Mouse (Mus musculus) kidney, postnatal 0 days (tissue): Measurements from ENCODE around the gene Slc45a3. TPM values are rescaled to one million over a fixed set of nuclear protein-coding genes. Genes with fewer than 3 reads are reported as not detected.
A peak's percentile ranks its signal among the peaks of the same experiment; 100 is the strongest.

ENCODE experiments used
- ATAC-seq: fragments of 200-750 bp; cut with Nextera tagmentation; replicated peaks from 2 replicates; pipeline ENCODE4 v1.8.0; 2017; ENCODE audit warnings: low read depth, moderate number of reproducible peaks, moderate TSS enrichment, moderate library complexity; ENCODE audit not compliant: low FRiP score
- DNase-seq: peaks from one replicate; pipeline ENCODE4 v3.0.0-alpha.2; 2016; ENCODE audit warnings: low spot score
- H3K27ac ChIP-seq: fragments of 300-500 bp; sonication (generic); 2 replicates; pipeline ENCODE4 v1.5.1; 2014; ENCODE audit warnings: mild to moderate bottlenecking
- H3K27me3 ChIP-seq: fragments of 300-500 bp; sonication (generic); 2 replicates; pipeline ENCODE4 v1.6.1; 2014; ENCODE audit warnings: low read length, mixed read lengths; ENCODE audit not compliant: insufficient read depth
- H3K36me3 ChIP-seq: fragments of 300-500 bp; sonication (generic); 2 replicates; pipeline ENCODE4 v1.6.1; 2014; ENCODE audit warnings: low read length, mixed read lengths; ENCODE audit not compliant: insufficient read depth
- H3K4me1 ChIP-seq: fragments of 300-500 bp; sonication (generic); replicated peaks from 2 replicates; pipeline ENCODE4 v1.6.1; 2014; ENCODE audit warnings: antibody characterized with exemption, low read length, mixed read lengths; ENCODE audit not compliant: insufficient read depth
- H3K4me2 ChIP-seq: fragments of 300-500 bp; sonication (generic); 2 replicates; pipeline ENCODE4 v1.6.1; 2014; ENCODE audit warnings: mild to moderate bottlenecking, low read length, moderate library complexity, mixed read lengths
- H3K4me3 ChIP-seq: fragments of 300-500 bp; sonication (generic); replicated peaks from 2 replicates; pipeline ENCODE4 v1.5.1; 2014; ENCODE audit warnings: low read depth, low read length
- H3K9ac ChIP-seq: fragments of 300-500 bp; sonication (generic); 2 replicates; pipeline ENCODE4 v1.6.1; 2014; ENCODE audit warnings: low read depth, low read length
- H3K9me3 ChIP-seq: fragments of 300-500 bp; sonication (generic); replicated peaks from 2 replicates; pipeline ENCODE4 v1.6.1; 2016; ENCODE audit warnings: low read length, inconsistent platforms, mixed read lengths
- CTCF ChIP-seq: IDR thresholded peaks from 2 replicates; pipeline ENCODE4 v1.5.1; 2016; ENCODE audit warnings: antibody characterized with exemption, low read depth, mild to moderate bottlenecking, moderate library complexity
- WGBS: fragments of 180-500 bp; shearing (Covaris S2); extraction: QIAGEN DNeasy Blood & Tissue Kit; methylation state at CpG from one replicate; pipeline ENCODE4 v1.1.7; 2014; 5-methylcytosine and 5-hydroxymethylcytosine counted together
- polyA plus RNA-seq: library from polyadenylated mRNA; unstranded; fragments of >200 nt; fragmentation: Nextera tagmentation; extraction: Ambion mirVana; gene quantifications from 2 replicates; pipeline ENCODE4 v1.2.1, GENCODE M21; 2015

Slc45a3 gene
- polyA plus RNA-seq, 1 experiment from 2014 or later: 9.1 TPM

DNA sequence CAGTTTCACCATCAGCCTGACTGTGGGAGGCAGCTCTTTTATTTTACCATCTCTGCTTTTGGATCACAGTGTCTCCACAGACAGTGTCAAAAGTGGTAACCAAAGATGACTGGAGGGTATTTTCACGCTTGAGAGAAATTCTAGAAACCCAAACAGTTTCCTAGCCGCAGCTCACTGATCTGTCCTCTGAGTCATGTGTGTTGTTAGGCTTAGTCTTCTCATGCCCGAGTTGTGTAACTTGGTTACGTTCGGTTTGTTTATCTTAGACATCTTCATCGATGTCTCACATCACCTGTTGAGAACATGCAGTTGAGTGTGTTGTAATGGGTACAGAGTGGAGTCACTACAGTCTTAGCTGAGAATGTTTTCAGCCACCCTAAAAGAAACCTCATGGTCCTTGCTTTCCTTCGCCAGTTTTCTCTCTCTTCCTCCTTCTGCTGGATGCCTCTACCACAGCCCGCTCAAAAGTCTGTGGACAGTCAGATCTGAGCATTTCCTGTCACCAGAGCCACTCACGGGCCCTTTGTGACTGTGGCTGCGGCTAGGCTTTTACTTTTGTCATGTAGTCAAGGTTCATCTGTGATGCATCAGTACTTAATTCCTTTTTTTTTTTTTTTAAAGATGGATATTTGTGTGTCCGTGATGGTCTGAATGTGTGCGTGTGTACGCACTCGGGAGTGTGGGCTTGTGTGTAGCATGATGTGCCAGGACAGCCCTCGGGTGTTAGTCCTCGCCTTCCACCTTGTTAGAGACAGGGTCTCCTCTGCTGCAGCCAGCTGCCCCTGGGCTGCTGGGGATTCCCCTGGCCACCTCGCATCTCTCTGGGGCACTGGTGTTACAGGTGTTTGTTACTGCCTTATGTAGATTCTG is 48.1 kb downstream of the Slc45a3 start:
- no peak overlapping the region for H3K9ac ChIP-seq
- no peak overlapping the region for H3K4me2 ChIP-seq
- H3K27me3 ChIP-seq: no peaks in the 10 kb centered on the region
- H3K4me1 ChIP-seq: peaks cover 22% of the 10 kb centered on the region; the same call in 1 of the 2 replicates
- no peak overlapping the region for H3K27ac ChIP-seq
- H3K36me3 ChIP-seq: 0 out of 2 replicates have a peak, but pooled peaks cover 6% of the 10 kb centered on the region
- DNase-seq (peak; percentile 37), ATAC-seq (no peak)
- 71% methylated on average over 17 of the region's 17 CpGs for WGBS
- TF ChIP-seq CTCF: no peak
- H3K9me3 ChIP-seq: no peaks in the 10 kb centered on the region
- no peak overlapping the region for H3K4me3 ChIP-seq

DNA sequence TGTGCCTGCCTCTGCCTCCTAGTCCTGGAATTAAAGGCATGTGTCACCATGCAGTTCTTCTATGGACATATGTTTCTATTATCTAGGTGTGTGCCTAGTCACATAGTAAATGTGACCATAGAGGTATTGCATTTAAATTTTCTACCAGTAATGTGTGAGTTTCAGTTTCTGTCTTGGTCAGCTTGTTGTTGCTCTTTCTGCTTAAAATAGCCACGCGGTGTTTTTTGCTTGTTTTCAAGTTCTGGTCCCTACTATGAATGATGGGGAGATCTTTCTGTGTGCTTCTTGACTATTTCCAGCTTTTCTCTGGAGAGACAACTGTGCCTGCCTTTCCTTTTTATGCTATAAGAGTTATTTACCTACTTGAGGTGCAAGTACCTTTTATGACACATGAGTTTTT is 49.0 kb downstream of the Slc45a3 start:
- no peak overlapping the region for H3K4me3 ChIP-seq
- no peak for DNase-seq
- TF ChIP-seq CTCF: no peak
- no peak overlapping the region for H3K4me2 ChIP-seq
- peaks cover 10% of the 10 kb centered on the region; the same call in 1 of the 2 replicates for H3K36me3 ChIP-seq
- H3K4me1 ChIP-seq: peaks cover 18% of the 10 kb centered on the region; the same call in 1 of the 2 replicates
- no peak overlapping the region for H3K27ac ChIP-seq
- H3K27me3 ChIP-seq: no peaks in the 10 kb centered on the region
- H3K9me3 ChIP-seq: no peaks in the 10 kb centered on the region
- ATAC-seq: no peak
- no peak overlapping the region for H3K9ac ChIP-seq
- 79% methylated on average over 2 of the region's 2 CpGs for WGBS

DNA sequence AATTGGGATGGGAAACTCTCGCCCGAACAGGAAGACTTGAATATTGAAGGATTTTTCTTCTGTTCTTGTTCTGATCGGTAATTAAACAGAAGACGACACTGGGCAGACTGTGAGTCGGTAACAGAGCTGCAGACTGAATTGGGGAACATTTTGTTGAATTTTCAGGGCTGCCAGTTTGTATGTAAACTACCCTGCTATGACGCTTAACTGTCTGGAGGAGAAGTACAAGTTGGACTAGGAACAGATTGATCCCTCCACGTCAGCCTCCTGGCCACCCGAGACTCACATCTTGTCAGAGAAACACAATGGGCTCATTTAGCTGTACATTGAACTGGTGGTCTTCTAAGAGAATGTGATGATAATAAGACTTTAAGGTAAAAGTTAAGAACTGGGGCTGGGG is 50.1 kb downstream of the Slc45a3 start:
- H3K9ac ChIP-seq: no peak overlapping the region
- TF ChIP-seq CTCF: no peak
- H3K27me3 ChIP-seq: no peaks in the 10 kb centered on the region
- H3K36me3 ChIP-seq: peaks cover 16% of the 10 kb centered on the region; the same call in 1 of the 2 replicates
- DNase-seq: no peak
- no peak overlapping the region for H3K4me3 ChIP-seq
- WGBS: 87% methylated on average over 8 of the region's 8 CpGs
- no peak overlapping the region for H3K4me2 ChIP-seq
- ATAC-seq: no peak
- peaks cover 17% of the 10 kb centered on the region; the same call in 1 of the 2 replicates for H3K4me1 ChIP-seq
- H3K27ac ChIP-seq: no peak overlapping the region
- H3K9me3 ChIP-seq: no peaks in the 10 kb centered on the region

DNA sequence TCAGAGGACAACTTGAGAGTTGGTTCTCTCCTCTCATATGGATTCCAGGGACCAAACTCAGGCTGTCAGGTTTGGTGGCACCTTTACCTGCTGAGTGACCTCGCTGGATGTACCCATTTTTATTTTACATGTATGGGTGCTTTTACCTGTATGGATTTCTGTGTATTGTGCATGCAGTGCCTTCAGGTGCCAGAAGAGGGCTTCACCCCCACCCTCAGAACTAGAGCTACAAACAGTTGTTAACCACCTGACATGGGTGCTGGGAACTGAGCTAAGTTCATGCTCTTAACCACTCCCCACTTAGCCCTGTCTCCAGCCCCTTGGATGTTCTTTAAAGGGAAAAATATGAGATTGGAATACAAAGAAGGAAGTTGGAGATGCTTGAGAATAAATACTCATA is 52.0 kb downstream of the Slc45a3 start:
- no peaks in the 10 kb centered on the region for H3K27me3 ChIP-seq
- H3K9me3 ChIP-seq: no peaks in the 10 kb centered on the region
- WGBS: 96% methylated on average over 1 of the region's 1 CpGs
- no peak overlapping the region for H3K27ac ChIP-seq
- no peak for ATAC-seq
- H3K9ac ChIP-seq: no peak overlapping the region
- DNase-seq: no peak
- H3K36me3 ChIP-seq: peaks cover 34% of the 10 kb centered on the region
- H3K4me3 ChIP-seq: no peak overlapping the region
- H3K4me1 ChIP-seq: 0 out of 2 replicates have a peak, but pooled peaks cover 9% of the 10 kb centered on the region
- peak; percentile 34 for TF ChIP-seq CTCF
- no peak overlapping the region for H3K4me2 ChIP-seq

DNA sequence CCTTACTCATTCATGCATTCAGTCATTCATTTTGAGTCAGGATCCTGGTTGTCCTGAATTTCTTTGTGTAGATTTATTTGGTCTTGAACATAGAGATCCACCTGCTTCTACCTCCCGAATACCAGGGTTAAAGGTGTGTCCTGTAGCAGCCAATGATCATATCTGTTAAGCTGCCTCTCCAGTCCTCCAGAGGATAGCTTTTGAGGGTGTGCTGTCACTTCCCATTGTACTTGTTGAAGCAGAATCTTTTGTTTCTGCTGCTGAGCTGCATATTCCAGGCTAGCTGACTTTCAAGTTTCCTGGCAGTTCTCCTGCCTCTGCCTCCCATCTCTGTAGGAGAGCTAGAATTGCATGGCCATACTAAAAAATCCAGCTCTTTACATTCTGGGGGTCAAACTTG is 53.9 kb downstream of the Slc45a3 start:
- no peak overlapping the region for H3K4me3 ChIP-seq
- H3K9ac ChIP-seq: no peak overlapping the region
- DNase-seq: no peak
- 89% methylated on average over 1 of the region's 1 CpGs for WGBS
- no peaks in the 10 kb centered on the region for H3K27me3 ChIP-seq
- no peak overlapping the region for H3K4me2 ChIP-seq
- no peak for ATAC-seq
- H3K9me3 ChIP-seq: no peaks in the 10 kb centered on the region
- no peak overlapping the region for H3K27ac ChIP-seq
- no peak for TF ChIP-seq CTCF
- H3K4me1 ChIP-seq: 0 out of 2 replicates have a peak, but pooled peaks cover 4% of the 10 kb centered on the region
- peaks cover 45% of the 10 kb centered on the region for H3K36me3 ChIP-seq

DNA sequence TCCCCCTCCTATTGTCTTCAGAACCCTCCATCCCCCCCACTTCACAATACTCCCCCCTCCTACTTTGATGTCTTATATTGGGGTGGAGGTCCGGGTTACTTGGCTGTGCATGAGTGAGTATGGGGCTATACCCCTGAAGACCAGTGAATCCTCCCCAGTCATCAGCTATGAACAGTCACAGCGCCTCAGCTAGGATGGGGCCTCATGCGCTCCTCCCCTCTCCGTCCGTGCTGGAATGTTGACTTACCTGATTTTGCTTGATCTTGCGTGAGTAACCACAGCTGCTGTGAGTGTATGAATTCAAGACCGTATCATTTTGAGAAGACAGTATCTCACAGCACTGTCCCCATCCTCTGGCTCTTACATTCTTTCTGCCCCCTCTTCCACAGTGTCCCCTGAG is 57.1 kb downstream of the Slc45a3 start:
- ATAC-seq (no peak), DNase-seq (no peak)
- TF ChIP-seq CTCF: no peak

More for the DNA sequence above, 57.1 kb downstream of the Slc45a3 start:
- 91% methylated on average over 7 of the region's 7 CpGs for WGBS
- Histone ChIP-seq H3K27ac (no peak overlapping the region), H3K9ac (no peak overlapping the region), H3K27me3 (no peaks in the 10 kb centered on the region), H3K9me3 (no peaks in the 10 kb centered on the region), H3K36me3 (peaks cover 65% of the 10 kb centered on the region), H3K4me3 (no peak overlapping the region), H3K4me1 (no peaks in the 10 kb centered on the region), H3K4me2 (no peak overlapping the region)
